Mouse (Mus musculus) kidney, postnatal 25 days (tissue): ENCODE data around the gene Chst11.
A peak's percentile ranks its signal among the peaks of the same experiment; 100 is the strongest.

ENCODE experiments used
- DNase-seq, 2 experiments: peaks; one replicate each; pipeline ENCODE4 v3.0.0; 2021; ENCODE audit warnings: mixed read lengths in 2 of 2

Gene Chst11

DNA sequence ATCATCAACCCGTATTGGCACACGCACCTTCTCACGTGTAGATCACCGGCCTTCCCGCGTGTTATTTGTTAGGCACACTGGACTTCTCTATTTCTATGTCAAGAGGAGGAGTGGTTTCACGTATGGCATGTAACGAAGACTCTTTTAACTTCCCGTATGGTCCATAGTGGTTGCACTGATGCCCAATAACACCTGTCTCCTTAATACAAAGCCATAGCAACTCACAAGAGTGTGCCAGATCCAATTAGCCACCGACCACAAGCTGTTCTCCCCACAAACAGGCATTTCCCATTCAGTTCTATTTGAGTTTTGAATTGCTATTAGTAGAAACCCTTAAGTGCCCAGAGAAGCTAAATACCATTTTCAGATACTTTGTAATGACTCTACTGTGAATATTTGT, 234.9 kb downstream of the Chst11 start:
- DNase-seq, result no peak

DNA sequence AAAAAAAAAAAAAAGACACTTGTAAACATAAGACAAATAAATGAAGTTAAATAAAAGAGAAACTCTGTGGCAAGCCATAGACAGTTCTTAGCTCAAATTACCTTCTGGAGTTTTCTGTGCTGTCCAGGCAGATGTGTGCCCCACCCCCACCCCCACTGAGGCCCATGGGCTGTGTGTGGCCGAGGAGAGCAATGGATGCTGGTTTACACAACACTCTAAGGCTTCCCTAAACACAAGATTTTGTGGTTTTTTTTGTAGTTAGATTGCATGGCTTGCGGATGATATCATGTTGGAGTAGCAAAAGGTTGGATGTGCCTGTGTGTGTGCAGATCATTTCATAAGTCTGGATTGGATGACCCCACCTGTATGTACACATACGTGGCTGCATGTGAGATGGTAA, 235.5 kb downstream of the Chst11 start:
- no peak for DNase-seq

DNA sequence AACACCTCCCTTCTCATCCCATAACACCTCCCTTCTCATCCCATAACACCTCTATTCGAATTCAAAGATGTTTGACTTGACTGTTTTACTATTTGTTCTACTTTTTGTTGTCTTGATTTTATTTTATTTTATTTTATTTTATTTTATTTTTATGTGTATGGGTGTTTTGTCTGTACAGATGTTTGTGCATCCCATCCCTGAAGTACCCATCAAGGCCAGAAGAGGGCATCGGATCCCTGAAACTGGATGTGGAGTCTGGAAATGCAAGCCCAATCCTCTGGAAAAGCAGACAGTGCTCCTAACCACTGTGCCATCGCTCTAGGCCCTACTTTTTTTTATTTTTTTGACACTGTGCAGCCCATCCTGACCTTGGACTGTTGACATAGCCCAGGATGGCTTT, 239.7 kb downstream of the Chst11 start:
- DNase-seq, result peak in 1 of 2 experiments; percentile 45

DNA sequence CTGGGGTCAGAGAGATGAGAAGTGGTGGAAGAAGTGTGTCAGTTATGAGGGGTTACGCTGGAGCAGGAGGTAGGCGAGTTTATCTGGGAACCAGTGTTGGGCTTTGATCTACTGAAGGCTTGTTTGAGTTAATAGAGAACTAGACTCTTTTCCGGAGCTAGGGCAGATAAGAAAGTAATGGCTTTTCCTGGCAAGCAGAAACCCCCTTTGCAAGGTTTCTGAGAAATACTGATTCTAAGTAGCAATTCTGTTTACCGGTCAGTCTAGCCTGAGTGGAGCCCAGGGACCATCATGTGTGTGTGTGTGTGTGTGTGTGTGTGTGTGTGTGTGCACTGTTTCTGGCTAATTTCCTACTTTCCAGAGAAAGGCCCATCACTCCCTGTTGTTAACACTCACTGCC, 243.3 kb downstream of the Chst11 start:
- DNase-seq, result no peak

DNA sequence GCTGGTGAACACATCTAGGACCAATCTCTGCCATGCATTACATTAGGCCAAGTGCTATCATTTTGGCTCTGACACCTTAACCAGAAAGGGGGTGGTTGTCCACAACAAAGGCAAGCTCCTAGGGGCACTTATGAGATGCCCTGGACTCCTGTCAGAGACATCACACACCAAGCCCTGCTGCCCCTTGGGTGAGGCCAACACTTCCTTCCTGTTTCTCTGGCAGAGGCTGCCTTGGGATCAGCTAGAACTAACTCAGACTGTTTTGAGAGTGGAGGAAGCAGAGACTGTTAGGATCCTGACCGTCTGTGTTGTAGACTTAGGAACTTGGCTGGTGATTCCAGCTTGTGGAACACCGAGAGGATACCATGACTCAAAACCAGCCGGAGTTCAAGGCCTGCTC, 248.7 kb downstream of the Chst11 start:
- no peak for DNase-seq

DNA sequence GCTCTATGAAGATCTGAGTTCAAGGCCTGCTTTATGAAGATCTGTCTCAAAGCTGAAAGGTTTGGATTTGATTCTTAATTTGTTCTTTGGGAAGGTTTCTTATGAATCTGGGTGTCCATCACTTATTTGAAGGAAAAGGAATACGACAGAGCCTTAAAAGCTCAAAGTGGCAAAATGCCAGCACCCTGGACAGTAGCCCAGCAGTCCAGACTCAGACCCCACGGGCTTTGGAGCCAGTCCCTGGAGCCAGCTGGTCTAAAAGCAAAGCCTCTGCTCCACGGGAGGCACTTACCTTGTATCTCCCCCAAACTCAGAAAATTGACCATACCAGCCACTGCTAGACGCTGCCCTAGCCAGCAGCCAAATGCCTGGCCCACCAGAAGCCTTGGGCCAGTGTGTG, 249.1 kb downstream of the Chst11 start:
- no peak for DNase-seq

DNA sequence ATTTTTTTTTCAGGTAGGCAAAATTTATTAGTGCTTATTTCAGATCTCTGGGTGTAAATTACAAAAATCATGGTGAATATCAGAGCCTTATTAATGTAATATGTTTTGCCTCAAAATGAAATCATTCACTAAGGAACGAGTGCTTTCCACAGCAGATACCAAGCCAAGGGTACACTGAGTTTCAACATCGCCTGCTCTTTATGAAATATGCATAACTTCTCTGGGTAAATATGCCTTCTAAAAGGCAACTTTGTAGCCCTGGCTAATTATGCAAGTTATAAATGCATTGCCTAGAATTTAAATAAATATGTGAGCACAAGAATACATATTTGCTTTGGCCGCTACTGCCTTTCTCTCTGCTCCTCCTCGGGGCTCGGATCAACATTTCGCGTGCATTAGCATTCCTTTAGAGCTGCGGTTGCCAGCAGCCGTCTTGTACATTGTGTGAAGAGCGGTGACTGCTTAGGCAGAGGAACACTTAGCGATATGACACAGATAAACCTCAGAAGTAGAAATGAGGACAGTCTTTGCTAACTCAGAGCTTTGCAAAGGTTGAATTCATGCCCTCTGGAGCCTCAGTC, 256.9 kb downstream of the Chst11 start:
- no peak for DNase-seq

DNA sequence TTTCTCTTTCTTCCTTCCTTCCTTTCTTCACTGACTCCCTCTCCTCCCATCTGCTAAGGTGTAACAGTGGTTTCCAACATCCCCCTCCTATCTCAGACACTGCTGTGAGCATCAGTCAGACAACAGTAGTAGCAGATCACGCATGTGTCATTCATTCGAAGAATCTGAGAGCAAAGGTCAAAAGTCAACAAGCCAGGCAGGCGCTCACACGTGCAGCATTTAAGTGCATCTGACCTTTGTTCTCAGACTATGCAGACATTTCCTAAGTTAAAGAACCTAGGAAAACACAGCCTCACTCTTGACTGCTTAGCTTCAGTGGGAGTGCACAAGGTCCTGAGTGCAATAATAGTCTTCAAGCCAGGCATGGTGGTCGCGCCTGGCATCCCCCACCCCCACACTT, 258.8 kb downstream of the Chst11 start:
- peak; percentile 38 to 43 for DNase-seq
